Mouse (Mus musculus): ENCODE measurements at regions not wholly inside any gene's neighbourhood (a gene's known extent, or its start where the extent isn't known, plus 50 kb on each side); places are given as distances from the start of the nearest gene placed in this dataset.

DNA sequence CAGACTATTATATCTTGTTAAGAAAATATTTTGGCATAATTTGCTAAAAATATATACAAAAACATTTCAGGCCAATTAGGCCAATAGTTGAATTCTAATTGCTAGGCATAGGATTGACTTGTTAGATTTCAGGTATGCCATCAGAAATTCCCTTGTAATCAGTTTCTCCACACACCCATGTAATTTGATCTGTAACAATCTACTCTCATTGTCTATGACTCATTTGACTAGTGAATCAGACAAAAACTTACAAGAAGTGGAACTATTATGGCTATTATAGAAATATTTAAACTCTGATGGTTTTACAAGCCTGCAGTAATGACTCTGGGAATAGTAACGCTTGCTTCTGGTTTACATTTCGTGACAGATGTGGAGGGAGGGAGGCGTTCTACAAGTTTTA lies 338.9 kb upstream of the Ptbp2 start:
- Histone ChIP-seq H3K36me3 (ENCODE audit: control insufficient read depth, insufficient read depth, low read length) (no peaks in the 10 kb centered on the region), H3K9ac (ENCODE audit: low read length) (no peak overlapping the region), H3K27ac (ENCODE audit: low read depth, low read length) (no peak overlapping the region), H3K4me1 (replicated peaks; ENCODE audit: control insufficient read depth, insufficient read depth, low read length) (no peaks in the 10 kb centered on the region), H3K9me3 (ENCODE audit: control insufficient read depth, low read length) (no peaks in the 10 kb centered on the region), H3K4me3 (ENCODE audit: low read depth, low read length) (no peak overlapping the region), H3K4me2 (ENCODE audit: low read depth, low read length, severe bottlenecking) (no peak overlapping the region), H3K27me3 (ENCODE audit: control insufficient read depth, insufficient read depth, low read length) (no peaks in the 10 kb centered on the region)
- ATAC-seq (replicated peaks; ENCODE audit: low FRiP score) (no peak), DNase-seq (ENCODE audit: low spot score) (no peak)
- WGBS, result 85% methylated on average over 3 of the region's 3 CpGs

DNA sequence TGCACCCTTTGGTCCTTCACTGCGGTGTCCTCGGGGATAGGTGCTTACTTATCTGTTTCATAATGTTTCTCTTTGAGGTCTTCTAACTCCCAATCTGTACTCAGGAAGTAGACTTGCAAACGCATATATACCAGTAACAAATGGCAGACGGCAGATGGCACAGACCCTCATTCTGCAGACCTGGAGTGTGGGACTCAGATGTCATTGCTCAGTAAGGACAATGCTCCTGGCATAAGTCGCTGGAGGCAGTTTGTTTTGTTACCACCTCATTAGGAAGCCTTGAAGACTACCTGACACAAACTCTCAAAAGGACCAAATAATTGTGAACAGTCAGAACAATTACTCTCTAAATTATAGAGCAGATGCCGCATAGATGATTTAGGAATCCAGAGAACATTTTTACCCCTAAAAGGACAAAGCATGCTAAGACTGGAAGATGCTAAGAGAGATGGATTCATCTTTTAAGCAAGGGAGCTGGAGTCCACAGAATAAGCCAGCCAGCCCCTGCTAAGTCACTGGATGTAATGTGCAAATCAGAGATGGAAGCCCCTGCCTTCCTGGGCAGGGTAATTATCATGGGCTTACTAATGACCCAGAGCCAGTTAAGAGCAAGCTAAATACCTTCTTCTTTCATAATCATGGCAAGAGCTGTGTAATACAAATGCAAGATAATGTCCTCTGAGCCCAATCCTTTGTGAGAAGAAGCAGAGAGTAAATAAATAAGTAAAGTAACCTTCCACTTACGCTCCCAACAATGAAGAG lies 299.1 kb upstream of the Ptbp2 start:
- H3K9me3 ChIP-seq (ENCODE audit: control insufficient read depth, low read length), result no peaks in the 10 kb centered on the region
- H3K27me3 ChIP-seq (ENCODE audit: control insufficient read depth, insufficient read depth, low read length), result no peaks in the 10 kb centered on the region
- no peak overlapping the region for H3K4me2 ChIP-seq (ENCODE audit: low read depth, low read length, severe bottlenecking)
- H3K9ac ChIP-seq (ENCODE audit: low read length), result no peak overlapping the region
- no peaks in the 10 kb centered on the region for H3K4me1 ChIP-seq (replicated peaks; ENCODE audit: control insufficient read depth, insufficient read depth, low read length)
- H3K27ac ChIP-seq (ENCODE audit: low read depth, low read length), result no peak overlapping the region
- 81% methylated on average over 7 of the region's 7 CpGs for WGBS
- no peak overlapping the region for H3K4me3 ChIP-seq (ENCODE audit: low read depth, low read length)
- DNase-seq (ENCODE audit: low spot score), result no peak
- peak; percentile 63; the same call in 1 of the 2 replicates for ATAC-seq (replicated peaks; ENCODE audit: low FRiP score)
- no peaks in the 10 kb centered on the region for H3K36me3 ChIP-seq (ENCODE audit: control insufficient read depth, insufficient read depth, low read length)

- DNase-seq (ENCODE audit: low spot score) (no peak), ATAC-seq (replicated peaks; ENCODE audit: low FRiP score) (no peak)
- H3K9me3 ChIP-seq (ENCODE audit: control insufficient read depth, low read length), result no peaks in the 10 kb centered on the region
- no peaks in the 10 kb centered on the region for H3K36me3 ChIP-seq (ENCODE audit: control insufficient read depth, insufficient read depth, low read length)
- H3K27me3 ChIP-seq (ENCODE audit: control insufficient read depth, insufficient read depth, low read length), result no peaks in the 10 kb centered on the region
- H3K27ac ChIP-seq (ENCODE audit: low read depth, low read length), result no peak overlapping the region
- H3K9ac ChIP-seq (ENCODE audit: low read length), result no peak overlapping the region
- H3K4me1 ChIP-seq (replicated peaks; ENCODE audit: control insufficient read depth, insufficient read depth, low read length), result no peaks in the 10 kb centered on the region
- 13% methylated on average over 1 of the region's 1 CpGs for WGBS
- H3K4me2 ChIP-seq (ENCODE audit: low read depth, low read length, severe bottlenecking), result no peak overlapping the region
- H3K4me3 ChIP-seq (ENCODE audit: low read depth, low read length), result no peak overlapping the region
These were observed 289.3 kb upstream of the Ptbp2 start for GRCm38 (mm10) chr3:120073528-120073927.

- WGBS, result 93% methylated on average over 6 of the region's 6 CpGs
These were observed 281.4 kb upstream of the Ptbp2 start for GRCm38 (mm10) chr3:120065714-120066113.

DNA sequence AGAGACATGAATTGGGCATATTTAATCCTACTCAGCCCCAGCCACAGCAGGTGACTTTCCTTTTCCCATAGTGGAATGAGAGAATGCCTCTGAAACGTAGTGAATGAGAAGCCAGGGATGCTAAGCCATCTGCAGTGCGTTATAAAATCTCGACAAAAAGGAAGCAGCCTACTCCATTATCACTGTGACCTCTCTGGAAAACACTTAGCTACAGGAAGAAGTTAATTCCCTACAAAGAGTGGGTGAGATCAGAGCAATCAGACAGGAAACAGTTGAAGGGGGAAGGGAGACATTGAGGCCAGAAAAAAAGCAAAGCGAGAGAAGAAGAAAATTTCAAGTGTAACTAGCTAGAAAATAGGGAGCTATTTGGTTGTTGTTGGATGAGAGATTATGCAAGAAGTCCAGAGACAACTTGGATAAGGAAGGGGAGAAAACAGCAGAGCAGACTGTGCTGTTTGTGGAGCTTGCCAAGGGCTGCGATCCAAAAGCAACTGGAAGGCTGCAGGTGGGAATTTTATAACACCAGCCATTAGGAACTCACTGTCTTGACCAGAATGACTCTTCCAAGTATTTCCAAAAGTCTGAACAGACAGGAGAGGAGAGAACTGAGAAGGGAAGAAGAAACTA lies 280.7 kb upstream of the Ptbp2 start:
- no peak for ATAC-seq (replicated peaks; ENCODE audit: low FRiP score)
- Histone ChIP-seq H3K4me2 (ENCODE audit: low read depth, low read length, severe bottlenecking) (no peak overlapping the region), H3K27me3 (ENCODE audit: control insufficient read depth, insufficient read depth, low read length) (no peaks in the 10 kb centered on the region), H3K4me1 (replicated peaks; ENCODE audit: control insufficient read depth, insufficient read depth, low read length) (0 out of 2 replicates have a peak, but pooled peaks cover 3% of the 10 kb centered on the region), H3K9me3 (ENCODE audit: control insufficient read depth, low read length) (no peaks in the 10 kb centered on the region), H3K9ac (ENCODE audit: low read length) (no peak overlapping the region), H3K4me3 (ENCODE audit: low read depth, low read length) (no peak overlapping the region), H3K36me3 (ENCODE audit: control insufficient read depth, insufficient read depth, low read length) (no peaks in the 10 kb centered on the region), H3K27ac (ENCODE audit: low read depth, low read length) (no peak overlapping the region)
- WGBS, result 45% methylated on average over 5 of the region's 5 CpGs
- DNase-seq (ENCODE audit: low spot score), result no peak

More at GRCm38 (mm10) chr3:120065714-120066113, 281.4 kb upstream of the Ptbp2 start:
- Histone ChIP-seq H3K4me3 (ENCODE audit: low read depth, low read length) (no peak overlapping the region), H3K9me3 (ENCODE audit: control insufficient read depth, low read length) (no peaks in the 10 kb centered on the region), H3K36me3 (ENCODE audit: control insufficient read depth, insufficient read depth, low read length) (no peaks in the 10 kb centered on the region), H3K27ac (ENCODE audit: low read depth, low read length) (no peak overlapping the region), H3K27me3 (ENCODE audit: control insufficient read depth, insufficient read depth, low read length) (no peaks in the 10 kb centered on the region), H3K4me2 (ENCODE audit: low read depth, low read length, severe bottlenecking) (no peak overlapping the region), H3K9ac (ENCODE audit: low read length) (no peak overlapping the region), H3K4me1 (replicated peaks; ENCODE audit: control insufficient read depth, insufficient read depth, low read length) (0 out of 2 replicates have a peak, but pooled peaks cover 3% of the 10 kb centered on the region)
- no peak for ATAC-seq (replicated peaks; ENCODE audit: low FRiP score)
- DNase-seq (ENCODE audit: low spot score), result no peak

DNA sequence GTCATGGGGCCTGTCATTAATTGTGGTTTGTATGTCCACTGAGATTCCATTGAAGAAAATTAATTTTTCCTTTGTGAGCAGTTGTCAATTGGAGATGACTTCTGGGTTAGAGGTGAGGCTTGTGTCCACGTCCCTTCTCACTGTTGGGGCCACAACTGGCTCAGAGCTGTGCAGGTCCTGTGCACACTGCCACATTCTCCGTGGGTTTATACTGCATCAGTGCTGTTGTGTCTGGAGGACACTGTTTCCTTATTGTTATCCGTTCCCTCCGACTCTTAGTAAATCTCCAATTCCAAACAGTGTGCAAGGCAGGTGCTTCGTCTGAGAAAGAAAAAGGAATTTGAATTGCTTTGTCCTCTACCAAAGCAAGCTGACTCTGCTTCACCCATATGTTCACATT lies 278.0 kb upstream of the Ptbp2 start:
- H3K4me3 ChIP-seq (ENCODE audit: low read depth, low read length), result no peak overlapping the region
- no peaks in the 10 kb centered on the region for H3K36me3 ChIP-seq (ENCODE audit: control insufficient read depth, insufficient read depth, low read length)
- H3K4me2 ChIP-seq (ENCODE audit: low read depth, low read length, severe bottlenecking), result no peak overlapping the region
- H3K9ac ChIP-seq (ENCODE audit: low read length), result no peak overlapping the region
- no peaks in the 10 kb centered on the region for H3K27me3 ChIP-seq (ENCODE audit: control insufficient read depth, insufficient read depth, low read length)
- 0 out of 2 replicates have a peak, but pooled peaks cover 3% of the 10 kb centered on the region for H3K4me1 ChIP-seq (replicated peaks; ENCODE audit: control insufficient read depth, insufficient read depth, low read length)
- no peaks in the 10 kb centered on the region for H3K9me3 ChIP-seq (ENCODE audit: control insufficient read depth, low read length)
- WGBS, result 87% methylated on average over 5 of the region's 5 CpGs
- no peak for DNase-seq (ENCODE audit: low spot score)
- no peak for ATAC-seq (replicated peaks; ENCODE audit: low FRiP score)
- H3K27ac ChIP-seq (ENCODE audit: low read depth, low read length), result no peak overlapping the region

DNA sequence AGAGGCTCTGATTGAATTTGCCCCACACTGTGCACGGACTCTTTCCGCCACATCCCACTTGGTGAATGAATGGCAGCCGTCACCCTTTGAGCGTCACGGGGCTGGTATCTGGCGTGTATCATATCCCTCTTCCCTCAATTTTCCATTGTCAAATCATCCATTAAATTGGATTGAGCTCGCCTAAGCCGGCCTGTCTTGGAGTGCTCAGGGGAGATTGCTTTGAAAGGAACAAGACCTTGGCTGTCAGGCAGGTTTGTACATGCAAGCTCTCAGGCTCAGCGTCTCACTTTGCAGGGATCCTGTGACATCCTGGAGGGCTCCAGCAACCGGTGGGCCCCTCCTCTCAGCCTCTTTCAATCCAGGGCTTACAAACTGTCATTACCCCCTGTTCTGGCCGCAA lies 275.7 kb upstream of the Ptbp2 start:
- WGBS, result 22% methylated on average over 11 of the region's 11 CpGs
- Histone ChIP-seq H3K36me3 (ENCODE audit: control insufficient read depth, insufficient read depth, low read length) (no peaks in the 10 kb centered on the region), H3K4me1 (replicated peaks; ENCODE audit: control insufficient read depth, insufficient read depth, low read length) (0 out of 2 replicates have a peak, but pooled peaks cover 3% of the 10 kb centered on the region), H3K9ac (ENCODE audit: low read length) (no peak overlapping the region), H3K4me2 (ENCODE audit: low read depth, low read length, severe bottlenecking) (no peak overlapping the region), H3K9me3 (ENCODE audit: control insufficient read depth, low read length) (no peaks in the 10 kb centered on the region), H3K27me3 (ENCODE audit: control insufficient read depth, insufficient read depth, low read length) (no peaks in the 10 kb centered on the region), H3K4me3 (ENCODE audit: low read depth, low read length) (no peak overlapping the region), H3K27ac (ENCODE audit: low read depth, low read length) (no peak overlapping the region)
- ATAC-seq (replicated peaks; ENCODE audit: low FRiP score) (peak; percentile 55), DNase-seq (ENCODE audit: low spot score) (no peak)

DNA sequence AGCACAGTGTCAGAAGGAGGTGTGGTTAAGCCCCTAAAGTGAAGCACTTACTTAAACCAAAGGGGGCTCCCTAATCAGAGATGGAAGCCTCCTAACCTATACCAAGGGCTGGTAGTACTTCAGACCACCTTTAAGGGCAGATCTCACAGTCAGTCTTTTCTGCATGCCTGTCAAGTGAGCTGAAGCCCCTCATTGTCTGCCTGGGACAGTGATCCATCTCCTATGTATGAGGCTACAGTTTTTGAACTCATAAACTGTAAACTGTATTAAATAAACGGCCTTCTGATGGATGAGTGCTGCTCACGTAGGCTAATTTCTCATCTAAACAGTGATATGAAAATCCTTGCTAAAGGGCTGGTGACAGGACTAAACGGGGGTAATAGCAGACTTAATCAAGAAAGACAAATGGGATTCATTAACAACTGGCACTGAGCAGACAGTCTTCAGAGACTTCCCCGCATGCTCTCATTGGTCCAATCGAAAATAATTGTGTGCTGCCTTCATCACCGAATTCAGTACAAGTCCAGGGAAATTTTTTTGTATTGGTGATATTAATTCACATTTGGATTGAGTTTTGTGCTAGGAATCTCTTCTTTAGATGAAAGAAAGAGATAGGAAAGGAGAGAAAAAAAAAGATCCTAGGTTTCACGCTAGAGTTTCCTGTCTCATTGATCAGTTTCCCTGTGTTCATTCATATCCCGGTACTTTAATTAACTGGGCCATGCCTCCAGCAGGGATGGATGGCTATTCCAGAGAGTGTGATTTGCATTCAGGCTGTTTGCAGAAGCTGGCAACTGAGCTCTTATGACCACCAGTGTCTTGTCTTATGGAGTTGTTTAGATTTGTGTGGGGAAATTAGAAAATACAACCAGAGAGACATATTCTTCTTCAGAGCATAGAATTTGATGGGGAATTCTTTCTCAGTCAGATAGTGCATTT lies 271.2 kb upstream of the Ptbp2 start:
- no peaks in the 10 kb centered on the region for H3K9me3 ChIP-seq (ENCODE audit: control insufficient read depth, low read length)
- no peak overlapping the region for H3K9ac ChIP-seq (ENCODE audit: low read length)
- H3K27me3 ChIP-seq (ENCODE audit: control insufficient read depth, insufficient read depth, low read length), result no peaks in the 10 kb centered on the region
- H3K36me3 ChIP-seq (ENCODE audit: control insufficient read depth, insufficient read depth, low read length), result no peaks in the 10 kb centered on the region
- 64% methylated on average over 8 of the region's 8 CpGs for WGBS
- no peak overlapping the region for H3K27ac ChIP-seq (ENCODE audit: low read depth, low read length)
- H3K4me3 ChIP-seq (ENCODE audit: low read depth, low read length), result no peak overlapping the region
- no peaks in the 10 kb centered on the region for H3K4me1 ChIP-seq (replicated peaks; ENCODE audit: control insufficient read depth, insufficient read depth, low read length)
- no peak overlapping the region for H3K4me2 ChIP-seq (ENCODE audit: low read depth, low read length, severe bottlenecking)
- ATAC-seq (replicated peaks; ENCODE audit: low FRiP score), result no peak
- DNase-seq (ENCODE audit: low spot score), result no peak
